Mouse (Mus musculus) left cerebral cortex, postnatal 36 days (tissue): ENCODE measurements around the gene Actg2. TPM values are rescaled to one million over a fixed set of nuclear protein-coding genes. Genes with fewer than 3 reads are reported as not detected.
"Not testable (repeated sequence)": the region's sequence is repeated elsewhere in the genome, so short reads cannot be mapped to it uniquely, and the experiment has no call there.

Source experiments
- DNase-seq, 2 experiments: peaks; one replicate each; pipeline ENCODE4 v3.0.0; 2021 to 2022; ENCODE audit warnings: low spot score in 2 of 2, mixed read lengths in 1 of 2
- intact Hi-C: fragments of 180-260 bp; cut with DNase I; formaldehyde crosslinking; loops from one replicate; pipeline ENCODE4 v1.15.1; 2025
- total RNA-seq, 2 experiments: library from RNA; stranded (reverse); gene quantifications; 2 replicates each; pipeline ENCODE4 v1.2.3; 2021

Gene Actg2
- not detected for total RNA-seq

- intact Hi-C loops, result no loop called here
- DNase-seq, result no peak
Observed at GRCm38 (mm10) chr6:83536028-83536794, at the start of gene Actg2. TSS of gene Actg2 (minus strand) at chr6:83536265.

DNA sequence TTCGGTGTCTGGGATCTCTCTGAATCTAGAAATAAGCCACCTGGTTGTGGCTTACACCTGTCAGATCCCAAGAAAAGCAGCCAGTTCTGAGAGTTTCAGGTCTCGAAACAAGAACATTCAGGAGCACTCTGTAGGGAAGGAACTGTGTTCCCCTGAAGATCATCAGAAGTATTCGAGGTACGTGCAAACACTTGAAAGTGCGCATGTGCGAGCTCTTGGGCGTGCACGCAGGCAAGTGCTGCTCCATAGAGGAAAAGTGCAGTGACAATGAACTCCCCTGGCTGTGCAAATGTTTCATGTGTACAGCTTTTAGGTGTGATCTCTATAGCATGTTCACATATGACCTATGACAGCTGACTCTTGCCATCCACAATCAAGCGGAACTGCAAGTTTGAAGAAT, 49.3 kb upstream of the Actg2 start:
- intact Hi-C loops, DNase-seq: not testable (repeated sequence)

DNA sequence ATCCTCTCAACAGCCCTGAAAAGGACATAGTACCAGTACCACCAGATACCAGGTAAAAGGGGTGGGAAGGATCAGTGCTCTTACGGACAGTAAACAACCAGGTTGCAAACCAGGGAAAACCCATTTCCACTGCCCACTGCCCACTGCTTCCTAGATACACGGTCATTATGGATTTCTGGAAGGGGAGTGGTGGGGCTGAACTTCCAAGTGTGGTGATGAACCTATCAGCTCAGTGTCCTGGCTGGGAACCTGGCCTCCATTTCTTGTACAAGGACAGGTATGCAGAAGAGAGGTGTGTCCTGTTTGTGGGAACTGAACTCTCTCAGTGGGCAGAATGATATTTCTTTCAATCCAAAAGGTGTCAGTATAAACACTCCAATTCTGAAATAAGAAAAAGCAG, 47.5 kb upstream of the Actg2 start:
- intact Hi-C loops, result loop anchor here (1.0 kb wide), 1 partner anchor 90 kb away; no protein-coding TSS in a partner anchor
- no peak for DNase-seq

GRCm38 (mm10) chr6:83582938-83583270, 46.8 kb upstream of the Actg2 start:
- peak in 1 of 2 experiments; percentile 30 for DNase-seq
- intact Hi-C loops, result loop anchor here (1.0 kb wide), 1 partner anchor 90 kb away; no protein-coding TSS in a partner anchor

- intact Hi-C loops, result no loop called here
- no peak for DNase-seq
Observed at GRCm38 (mm10) chr6:83582135-83582937, 46.3 kb upstream of the Actg2 start.

GRCm38 (mm10) chr6:83577534-83577933, 41.5 kb upstream of the Actg2 start:
- DNase-seq, result no peak
- intact Hi-C loops, result no loop called here

GRCm38 (mm10) chr6:83575609-83576008, 39.5 kb upstream of the Actg2 start:
- no peak for DNase-seq
- intact Hi-C loops, result no loop called here

DNA sequence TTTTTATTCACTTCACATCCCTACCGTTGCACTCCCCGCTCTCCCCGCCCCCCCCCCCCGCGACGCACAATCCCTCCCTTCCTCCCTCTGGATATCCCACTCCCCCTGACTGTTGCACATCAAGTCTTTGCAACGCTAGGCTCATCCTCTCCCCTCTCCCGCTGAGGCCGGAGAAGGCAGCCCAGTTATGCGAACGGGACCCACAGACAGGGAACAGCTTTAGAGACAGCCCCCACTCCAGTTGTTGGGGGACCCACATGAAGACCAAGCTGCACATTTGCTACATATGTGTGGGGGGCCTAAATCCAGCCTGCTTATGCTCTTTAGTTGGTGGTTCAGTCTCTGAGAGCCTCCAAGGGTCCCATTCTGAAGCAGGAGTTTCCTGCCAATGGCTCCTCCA, 36.6 kb upstream of the Actg2 start, which contains the start of gene Stambp:
Gene Stambp (minus strand): TSS at position 59 of the 400 bp plus-strand sequence.
- DNase-seq, result peak; percentile 14 to 16
- intact Hi-C loops, result loop anchor here (5.0 kb wide), 1 partner anchor 65 kb away; the partner anchor contains the start of gene Dguok

DNA sequence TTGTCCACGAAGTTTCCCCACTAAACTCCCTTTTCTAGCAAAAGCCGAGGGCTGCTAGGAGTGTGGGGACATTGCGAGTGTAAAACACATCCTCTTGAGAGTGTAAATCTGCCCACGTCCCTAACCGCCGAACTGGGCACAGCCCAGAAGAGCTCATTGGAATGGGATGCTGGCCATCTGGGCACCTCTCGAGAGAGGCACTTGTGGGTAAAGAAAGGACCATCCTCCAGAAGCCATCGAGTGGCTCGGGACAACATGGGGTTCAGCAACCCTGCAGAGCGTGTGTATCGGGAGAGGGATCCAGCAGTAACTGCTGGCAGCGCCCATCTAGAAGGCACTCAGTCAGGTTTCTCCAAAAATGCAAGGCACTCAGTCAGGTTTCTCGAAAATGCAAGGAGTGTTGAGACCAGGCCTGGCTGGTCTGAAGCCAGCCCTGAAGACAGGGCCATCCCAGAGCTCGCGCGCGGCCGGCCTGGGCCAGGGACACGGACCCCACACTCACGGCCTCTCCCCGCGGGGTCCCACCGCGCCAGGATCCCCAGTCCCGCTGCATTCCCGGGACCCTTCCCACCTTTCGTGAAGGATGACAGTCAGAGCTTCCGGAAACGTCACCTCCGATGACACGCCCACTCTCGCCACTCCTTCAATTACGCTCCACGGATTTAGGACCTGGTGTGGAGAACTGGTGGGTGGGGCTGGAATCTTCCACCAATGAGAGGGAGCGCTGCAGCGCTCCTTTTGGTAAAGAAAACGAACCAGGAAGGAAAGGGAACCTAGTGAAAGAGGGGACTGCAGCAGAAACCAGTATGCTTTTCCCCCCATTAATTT, 36.0 kb upstream of the Actg2 start:
- DNase-seq, result peak; percentile 90
- intact Hi-C loops, result loop anchor here (2.0 to 5.0 kb wide), 2 partner anchors 65 to 215 kb away; partner anchors contain the start of gene Dguok

- DNase-seq, result no peak
- intact Hi-C loops, result no loop called here
Observed at GRCm38 (mm10) chr6:83568901-83569862, 33.1 kb upstream of the Actg2 start.

DNA sequence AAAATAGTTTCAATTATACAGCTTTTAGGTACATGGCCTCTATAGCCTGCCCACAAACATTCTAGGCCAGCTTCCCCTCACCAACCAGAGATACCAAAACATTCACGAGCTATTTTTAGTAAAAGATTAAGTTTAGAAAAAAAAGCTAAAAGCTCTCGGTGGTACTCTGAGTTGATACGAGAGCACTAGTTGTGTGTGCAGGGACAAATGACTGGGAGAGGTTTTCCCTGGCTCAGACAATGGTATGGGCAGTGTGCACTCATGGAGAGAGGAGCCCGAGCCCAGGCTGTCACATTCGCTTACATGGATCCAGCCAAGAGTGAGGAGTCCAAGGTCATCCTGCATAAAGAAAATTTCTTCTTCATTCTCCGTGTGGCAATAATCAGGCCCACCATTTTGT, 19.9 kb upstream of the Actg2 start:
- no peak for DNase-seq
- intact Hi-C loops, result no loop called here

DNA sequence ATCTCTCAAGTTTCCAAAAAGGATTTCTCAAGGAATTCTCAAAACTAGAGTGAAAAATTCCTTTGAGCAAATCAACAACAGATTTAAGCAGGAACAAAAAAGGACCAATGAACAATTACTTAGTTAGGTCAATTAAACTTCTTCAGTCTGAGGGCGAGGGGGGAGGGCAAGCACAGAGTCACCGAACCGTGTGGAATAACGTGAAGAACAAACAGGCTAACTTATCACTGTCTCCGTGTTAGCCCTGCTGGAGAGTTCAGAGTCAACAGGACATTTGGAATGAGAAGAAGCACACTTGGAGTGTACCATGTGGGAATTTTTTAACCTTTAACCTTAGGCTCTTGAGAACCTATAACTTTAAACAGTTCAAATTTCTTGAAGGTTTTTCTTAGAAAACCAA, 12.3 kb upstream of the Actg2 start:
- intact Hi-C loops, result no loop called here
- no peak for DNase-seq

- intact Hi-C loops, result no loop called here
- no peak for DNase-seq
Observed at GRCm38 (mm10) chr6:83545778-83546177, 9.7 kb upstream of the Actg2 start.

GRCm38 (mm10) chr6:83541756-83542456, 5.8 kb upstream of the Actg2 start:
- intact Hi-C loops, result loop anchor here (1.0 to 5.0 kb wide), 2 partner anchors 35 to 102 kb away; partner anchors contain the start of gene Dguok
- DNase-seq, result peak; percentile 41 to 67

DNA sequence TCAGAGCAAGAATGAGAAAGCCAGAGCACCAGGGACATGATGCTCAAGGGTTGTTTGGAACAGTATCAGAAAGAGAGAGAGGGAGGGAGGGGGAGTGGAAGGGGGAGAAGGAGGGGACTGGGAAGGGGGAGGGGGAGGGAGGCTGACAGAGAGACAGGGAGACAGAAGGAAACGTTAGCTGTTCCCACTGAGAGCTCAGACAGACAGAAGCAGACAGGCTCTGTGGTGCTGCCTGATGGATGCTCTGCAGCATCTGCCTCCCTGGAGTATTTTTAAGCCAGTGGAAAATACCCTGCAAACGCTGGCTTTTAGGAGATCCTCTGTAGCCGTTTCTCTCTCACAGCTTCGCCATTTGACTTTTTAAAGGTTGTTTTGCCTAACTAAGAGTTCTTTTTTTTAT, 4.0 kb upstream of the Actg2 start:
- peak; percentile 18 to 32 for DNase-seq
- intact Hi-C loops, result loop anchor here (5.0 kb wide), 1 partner anchor 33 kb away; the partner anchor contains the start of gene Dguok

DNA sequence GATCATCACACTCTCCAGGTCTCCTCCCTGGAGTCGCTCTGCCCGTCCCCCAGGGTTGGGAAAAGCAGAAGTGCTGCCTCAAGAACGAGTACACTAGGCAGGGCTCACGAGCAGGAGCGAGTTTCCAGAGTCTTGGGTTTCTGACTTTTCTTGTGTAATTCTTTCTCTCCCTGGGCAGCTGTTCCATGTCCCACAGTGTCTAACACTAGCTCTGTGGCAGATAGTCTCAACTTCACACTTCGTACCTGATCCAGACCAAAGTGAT, 662 bp upstream of the Actg2 start:
- no peak for DNase-seq
- intact Hi-C loops, result no loop called here

DNA sequence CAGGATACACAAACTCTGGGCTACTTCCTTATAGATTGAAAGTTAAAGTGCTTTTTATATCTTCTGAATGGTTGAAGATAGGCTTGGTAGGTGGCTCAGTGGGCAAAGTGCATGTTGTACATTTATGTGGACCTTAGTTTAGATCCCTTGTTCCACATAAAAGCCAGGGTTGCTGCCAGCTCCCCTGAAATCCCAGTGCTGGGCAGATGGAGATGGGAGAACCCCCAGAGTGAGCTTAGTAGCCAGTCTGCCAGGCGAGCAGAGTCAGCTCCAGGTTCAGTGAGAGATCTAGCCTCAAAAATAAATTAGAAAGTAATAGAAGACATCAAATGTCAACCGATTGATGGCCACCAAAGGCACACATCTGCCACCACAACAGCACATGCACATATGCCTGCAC, 3.5 kb downstream of the Actg2 start:
- no peak for DNase-seq
- intact Hi-C loops, result no loop called here

DNA sequence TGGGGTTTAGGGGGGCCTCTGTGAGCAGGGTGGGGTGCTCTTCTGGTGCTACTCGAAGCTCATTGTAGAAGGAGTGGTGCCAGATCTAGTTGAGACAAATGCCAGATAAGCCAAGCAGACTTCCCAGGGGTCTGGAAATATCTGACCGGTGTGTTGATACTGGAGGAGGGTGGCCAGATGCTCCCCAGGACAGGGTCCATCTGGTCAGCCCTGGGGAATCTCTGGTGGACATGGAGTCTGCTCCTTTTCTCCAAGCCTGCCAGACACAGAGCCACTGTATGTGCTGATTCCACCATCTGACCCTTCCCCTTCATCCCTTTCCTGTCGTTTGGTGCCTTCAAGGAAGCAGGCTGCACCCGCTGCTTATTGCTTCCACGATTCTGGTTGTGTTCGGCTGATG, 12.9 kb downstream of the Actg2 start:
- intact Hi-C loops, result no loop called here
- DNase-seq, result no peak
